Mouse (Mus musculus) forebrain, embryonic 13.5 days (tissue): ENCODE results near the gene Lrrtm4. TPM values are rescaled to one million over a fixed set of nuclear protein-coding genes. Genes with fewer than 3 reads are reported as not detected.

Experiments used
- ATAC-seq: fragments of 200-750 bp; cut with Nextera tagmentation; 2 replicates; pipeline ENCODE4 v1.8.0; 2017
- H3K27ac ChIP-seq: fragments of 300-500 bp; sonication (generic); 2 replicates; pipeline ENCODE4 v1.5.1; 2015; ENCODE audit warnings: inconsistent platforms, mild to moderate bottlenecking, moderate library complexity
- H3K27me3 ChIP-seq: fragments of 300-500 bp; sonication (generic); 2 replicates; pipeline ENCODE4 v1.6.1; 2015; ENCODE audit warnings: mild to moderate bottlenecking, inconsistent platforms
- H3K36me3 ChIP-seq: fragments of 300-500 bp; sonication (generic); 2 replicates; pipeline ENCODE4 v1.6.1; 2015; ENCODE audit warnings: mild to moderate bottlenecking, inconsistent platforms; ENCODE audit not compliant: poor library complexity, severe bottlenecking
- H3K4me1 ChIP-seq: fragments of 300-500 bp; sonication (generic); 2 replicates; pipeline ENCODE4 v1.6.1; 2015; ENCODE audit warnings: inconsistent platforms
- H3K4me2 ChIP-seq: fragments of 300-500 bp; sonication (generic); 2 replicates; pipeline ENCODE4 v1.6.1; 2015; ENCODE audit warnings: inconsistent platforms, mild to moderate bottlenecking, moderate library complexity
- H3K4me3 ChIP-seq: fragments of 300-500 bp; sonication (generic); 2 replicates; pipeline ENCODE4 v1.5.1; 2015; ENCODE audit warnings: mild to moderate bottlenecking, inconsistent platforms
- H3K9ac ChIP-seq: fragments of 300-500 bp; sonication (generic); 2 replicates; pipeline ENCODE4 v1.6.1; 2015; ENCODE audit warnings: mild to moderate bottlenecking, inconsistent platforms
- H3K9me3 ChIP-seq: fragments of 300-500 bp; sonication (generic); replicated peaks from 2 replicates; pipeline ENCODE4 v1.6.1; 2016; ENCODE audit warnings: inconsistent platforms
- WGBS: fragments of 180-500 bp; shearing (Covaris S2); methylation state at CpG from one replicate; pipeline ENCODE4 v1.1.7; 2015; 5-methylcytosine and 5-hydroxymethylcytosine counted together
- polyA plus RNA-seq: library from polyadenylated mRNA; unstranded; fragments of >200 nt; fragmentation: Nextera tagmentation; extraction: Ambion mirVana; gene quantifications from 2 replicates; pipeline ENCODE4 v1.2.1, GENCODE M21; 2015

Gene Lrrtm4
- polyA plus RNA-seq, 1 experiment from 2014 or later: 7.9 TPM

DNA sequence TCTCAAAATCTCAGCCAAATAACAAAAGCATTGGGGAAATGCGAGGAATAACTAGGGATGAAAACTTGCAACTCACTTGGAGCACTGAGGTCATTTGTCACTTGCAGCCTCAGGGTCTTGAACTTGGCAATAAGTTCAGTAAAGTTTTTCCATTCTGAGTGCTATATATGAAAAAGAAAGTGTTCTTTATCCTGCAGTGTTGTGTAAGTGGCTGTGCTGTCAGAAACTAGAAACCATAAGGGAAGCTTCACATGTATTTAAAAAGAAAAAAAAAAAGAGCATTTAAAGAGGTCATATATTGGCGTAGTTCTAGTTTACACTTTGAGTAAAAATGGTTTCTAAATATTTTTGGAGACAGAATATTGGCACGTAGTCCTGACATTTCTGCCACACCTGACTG is 313.1 kb downstream of the Lrrtm4 start:
- no peak for ATAC-seq
- Histone ChIP-seq H3K27me3 (no peaks in the 10 kb centered on the region), H3K9ac (no peak overlapping the region), H3K4me2 (no peak overlapping the region), H3K4me3 (no peak overlapping the region), H3K9me3 (no peaks in the 10 kb centered on the region), H3K4me1 (no peaks in the 10 kb centered on the region), H3K27ac (no peak overlapping the region), H3K36me3 (no peaks in the 10 kb centered on the region)
- 87% methylated on average over 3 of the region's 3 CpGs for WGBS

DNA sequence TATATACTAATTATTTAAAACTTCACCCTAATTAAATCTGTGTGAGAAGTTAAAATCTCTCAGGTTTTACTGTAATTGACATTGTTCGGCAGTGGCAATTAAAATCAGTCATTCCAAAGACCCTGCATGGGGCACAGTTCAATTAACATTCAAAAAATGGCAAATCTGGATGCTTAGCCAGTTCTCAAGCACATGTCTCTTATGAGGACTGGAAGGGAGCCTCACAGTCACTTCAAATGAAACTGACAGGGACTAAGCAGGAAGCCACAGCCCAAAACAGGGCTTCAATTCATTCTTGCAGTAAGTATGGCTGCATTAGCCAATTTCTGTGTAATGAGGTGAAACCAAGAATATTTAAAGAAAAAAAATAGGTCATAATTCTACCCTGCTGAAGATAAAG is 333.6 kb downstream of the Lrrtm4 start:
- Histone ChIP-seq H3K9ac (no peak overlapping the region), H3K36me3 (no peaks in the 10 kb centered on the region), H3K27ac (no peak overlapping the region), H3K4me3 (no peak overlapping the region), H3K4me1 (peaks cover 2% of the 10 kb centered on the region; the same call in 1 of the 2 replicates), H3K4me2 (no peak overlapping the region), H3K27me3 (no peaks in the 10 kb centered on the region), H3K9me3 (no peaks in the 10 kb centered on the region)
- WGBS: 26% methylated on average over 1 of the region's 1 CpGs
- ATAC-seq: no peak

DNA sequence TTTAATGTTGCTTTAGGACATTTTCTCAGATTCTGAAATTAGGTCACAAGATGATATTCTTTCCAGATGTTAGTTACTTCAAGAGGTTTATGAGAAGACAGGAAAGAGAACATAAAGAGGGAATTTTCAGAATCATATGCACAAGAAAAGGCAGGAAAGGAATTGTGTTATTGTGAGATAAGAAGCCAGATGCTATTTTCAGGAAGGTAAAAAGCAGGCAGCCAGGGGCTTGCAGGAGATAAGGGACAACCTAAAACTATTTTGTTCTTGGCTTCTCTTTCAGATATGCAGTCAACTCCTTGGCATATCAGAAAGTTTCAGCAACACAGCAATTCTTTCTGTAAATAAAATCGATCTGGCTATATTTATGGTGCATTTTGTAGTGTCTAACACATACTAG is 338.4 kb downstream of the Lrrtm4 start:
- ATAC-seq: no peak

DNA sequence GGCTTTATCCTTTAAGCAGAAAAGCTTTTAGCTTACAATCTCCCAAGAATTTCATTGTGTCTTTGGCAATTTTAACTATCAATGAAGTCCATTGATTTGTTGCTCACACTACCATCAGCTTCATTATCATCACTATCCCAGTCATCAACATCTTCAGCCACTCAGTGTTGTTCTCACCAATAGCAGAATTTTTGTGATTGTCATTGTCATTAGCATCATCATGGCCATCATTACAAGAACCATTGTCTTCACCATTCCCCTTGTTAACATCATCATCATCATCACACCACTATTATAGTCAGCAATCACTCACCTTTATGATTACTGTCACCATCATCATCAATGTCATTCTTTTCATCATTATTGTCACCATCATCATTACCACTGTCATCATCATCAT is 344.9 kb downstream of the Lrrtm4 start:
- H3K27ac ChIP-seq: no peak overlapping the region
- no peaks in the 10 kb centered on the region for H3K36me3 ChIP-seq
- no peak overlapping the region for H3K9ac ChIP-seq
- H3K27me3 ChIP-seq: no peaks in the 10 kb centered on the region
- no peak overlapping the region for H3K4me3 ChIP-seq
- H3K4me1 ChIP-seq: no peaks in the 10 kb centered on the region
- no peak overlapping the region for H3K4me2 ChIP-seq
- H3K9me3 ChIP-seq: no peaks in the 10 kb centered on the region
- no peak for ATAC-seq

More for the DNA sequence above, 338.4 kb downstream of the Lrrtm4 start:
- Histone ChIP-seq H3K27ac (no peak overlapping the region), H3K4me3 (no peak overlapping the region), H3K9ac (no peak overlapping the region), H3K4me2 (no peak overlapping the region), H3K27me3 (no peaks in the 10 kb centered on the region), H3K4me1 (peaks cover 2% of the 10 kb centered on the region; the same call in 1 of the 2 replicates), H3K36me3 (no peaks in the 10 kb centered on the region), H3K9me3 (no peaks in the 10 kb centered on the region)
- WGBS: 77% methylated on average over 1 of the region's 1 CpGs

DNA sequence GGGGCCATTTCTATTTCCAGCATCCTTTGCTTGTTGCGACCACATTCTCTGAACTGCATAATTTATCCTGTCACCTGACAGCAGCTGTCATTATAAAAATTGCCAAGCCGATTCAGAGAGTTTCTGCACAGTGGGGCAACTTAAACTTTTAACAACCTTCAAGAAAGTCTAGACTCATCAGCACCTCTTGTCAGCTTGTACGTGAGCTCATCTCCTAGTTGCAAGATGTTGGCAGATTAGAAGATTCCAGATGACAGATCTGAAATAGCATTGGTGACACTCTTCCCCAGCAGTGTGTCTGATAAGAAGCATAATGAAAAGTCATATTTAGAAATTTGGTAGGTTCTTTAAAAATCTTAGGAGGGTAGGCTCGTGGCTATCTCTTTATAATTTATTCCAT is 347.9 kb downstream of the Lrrtm4 start:
- no peak for ATAC-seq

DNA sequence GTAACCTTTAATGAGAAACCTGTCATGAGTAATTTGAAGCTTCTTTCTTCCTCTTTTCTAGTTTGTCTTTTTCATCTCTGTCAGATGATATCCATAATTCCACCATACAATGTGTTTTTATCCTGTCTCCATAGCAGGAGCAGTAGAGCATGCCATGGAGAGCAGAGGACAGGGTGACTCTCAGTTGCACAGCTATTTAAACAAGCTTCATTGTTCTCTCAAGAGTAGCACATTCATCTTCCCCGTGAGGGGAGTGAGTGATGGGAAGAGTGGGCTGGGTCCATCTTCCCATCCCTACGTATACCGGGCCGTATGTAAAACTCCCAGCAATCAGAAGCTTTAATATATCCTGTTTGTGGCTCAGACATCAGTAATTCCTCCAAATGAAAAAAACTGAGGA is 370.9 kb downstream of the Lrrtm4 start:
- no peak for ATAC-seq
- H3K27ac ChIP-seq: no peak overlapping the region
- H3K27me3 ChIP-seq: no peaks in the 10 kb centered on the region
- no peaks in the 10 kb centered on the region for H3K9me3 ChIP-seq
- H3K4me1 ChIP-seq: no peaks in the 10 kb centered on the region
- no peaks in the 10 kb centered on the region for H3K36me3 ChIP-seq
- no peak overlapping the region for H3K4me2 ChIP-seq
- WGBS: 66% methylated on average over 4 of the region's 4 CpGs
- H3K9ac ChIP-seq: no peak overlapping the region
- H3K4me3 ChIP-seq: no peak overlapping the region

More for the DNA sequence above, 347.9 kb downstream of the Lrrtm4 start:
- Histone ChIP-seq H3K4me2 (no peak overlapping the region), H3K27ac (no peak overlapping the region), H3K9me3 (no peaks in the 10 kb centered on the region), H3K4me3 (no peak overlapping the region), H3K9ac (no peak overlapping the region), H3K36me3 (no peaks in the 10 kb centered on the region), H3K27me3 (no peaks in the 10 kb centered on the region), H3K4me1 (no peaks in the 10 kb centered on the region)
- WGBS: 86% methylated on average over 4 of the region's 4 CpGs

DNA sequence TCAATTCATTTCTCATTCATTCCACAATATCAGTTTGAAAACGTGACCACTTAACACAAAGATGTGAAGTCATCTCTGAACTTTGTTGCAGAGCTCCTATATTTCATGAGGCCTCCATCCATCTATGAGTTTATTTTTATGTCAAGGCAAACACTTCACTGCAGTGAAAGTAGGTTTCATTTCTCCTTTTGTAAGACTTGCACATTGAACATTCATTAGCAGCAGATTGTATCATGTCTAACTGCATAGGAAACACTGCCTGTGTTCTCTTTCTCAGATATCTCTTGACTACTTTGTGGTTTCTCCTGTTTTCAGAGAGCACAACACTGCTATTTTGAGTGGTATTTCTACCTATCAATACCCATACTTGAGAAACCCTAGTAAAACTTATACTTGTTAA is 388.1 kb downstream of the Lrrtm4 start:
- Histone ChIP-seq H3K36me3 (no peaks in the 10 kb centered on the region), H3K27ac (no peak overlapping the region), H3K9me3 (no peaks in the 10 kb centered on the region), H3K4me3 (no peak overlapping the region), H3K4me2 (no peak overlapping the region), H3K27me3 (no peaks in the 10 kb centered on the region), H3K9ac (no peak overlapping the region), H3K4me1 (no peaks in the 10 kb centered on the region)
- ATAC-seq: no peak
- WGBS: 87% methylated on average over 1 of the region's 1 CpGs

DNA sequence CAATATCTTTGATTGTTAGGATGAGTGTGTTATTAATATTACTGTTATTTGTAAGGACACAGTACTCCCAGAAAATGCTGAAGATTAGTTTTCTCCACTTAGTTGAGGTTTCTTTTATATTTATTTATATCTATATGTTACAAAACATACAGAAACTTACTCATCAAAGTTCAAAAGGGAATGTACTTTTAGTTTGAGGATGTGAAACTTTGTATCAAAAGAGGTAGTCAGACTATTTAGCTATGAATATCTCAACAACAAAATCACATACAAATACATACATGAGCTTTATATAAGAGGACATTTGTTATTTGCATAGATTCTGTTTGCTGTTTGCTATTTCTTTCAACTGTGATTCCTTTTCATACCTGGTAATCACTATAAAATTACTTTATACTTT is 421.5 kb downstream of the Lrrtm4 start:
- Histone ChIP-seq H3K27ac (no peak overlapping the region), H3K36me3 (no peaks in the 10 kb centered on the region), H3K4me2 (no peak overlapping the region), H3K9me3 (no peaks in the 10 kb centered on the region), H3K9ac (no peak overlapping the region), H3K4me3 (no peak overlapping the region), H3K4me1 (no peaks in the 10 kb centered on the region), H3K27me3 (no peaks in the 10 kb centered on the region)
- ATAC-seq: no peak

DNA sequence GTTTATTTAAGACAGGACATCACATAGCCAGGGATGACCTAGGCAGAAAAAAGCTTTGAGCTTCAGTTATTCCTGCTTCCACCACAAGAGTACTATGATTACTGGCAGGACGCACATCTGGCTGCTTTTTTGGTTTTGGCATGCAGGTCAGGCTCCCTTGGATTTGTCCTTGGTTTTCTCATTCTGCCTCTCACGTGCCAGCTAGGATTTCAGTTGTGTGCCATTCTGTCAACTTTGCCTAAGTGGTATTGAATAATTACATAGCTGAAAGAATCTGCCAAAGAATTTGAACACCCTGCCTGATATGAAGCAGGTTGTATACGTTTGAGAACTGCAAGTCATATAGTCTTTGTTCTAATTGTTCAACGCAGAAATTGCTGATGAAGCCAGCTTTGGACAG is 451.9 kb downstream of the Lrrtm4 start:
- 73% methylated on average over 4 of the region's 4 CpGs for WGBS
- Histone ChIP-seq H3K9me3 (no peaks in the 10 kb centered on the region), H3K4me2 (no peak overlapping the region), H3K4me3 (no peak overlapping the region), H3K4me1 (no peaks in the 10 kb centered on the region), H3K27me3 (no peaks in the 10 kb centered on the region), H3K27ac (no peak overlapping the region), H3K36me3 (no peaks in the 10 kb centered on the region), H3K9ac (no peak overlapping the region)
- ATAC-seq: no peak

DNA sequence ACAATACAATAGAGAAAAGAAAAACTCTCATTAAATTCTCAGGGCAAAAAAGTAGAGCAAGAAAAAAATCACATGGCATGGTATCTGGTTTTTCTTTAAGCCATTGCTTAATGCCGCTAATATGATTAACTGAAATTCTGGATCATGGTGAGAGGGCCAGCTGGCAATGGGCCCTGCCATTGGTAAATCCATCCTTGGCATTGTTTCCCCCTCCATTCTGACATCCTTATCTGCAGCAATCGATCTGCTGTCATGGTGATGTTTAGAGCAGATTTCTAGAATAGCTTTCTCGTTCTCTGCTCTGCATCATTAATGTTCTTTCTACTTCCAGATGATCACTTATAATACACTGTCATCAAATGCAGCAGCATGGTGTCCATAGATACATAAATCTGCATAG is 457.5 kb downstream of the Lrrtm4 start:
- ATAC-seq: 0 out of 2 replicates have a peak, but pooled peaks have one; percentile 16
- no peaks in the 10 kb centered on the region for H3K36me3 ChIP-seq
- 61% methylated on average over 3 of the region's 3 CpGs for WGBS
- H3K4me2 ChIP-seq: no peak overlapping the region
- H3K9ac ChIP-seq: no peak overlapping the region
- no peaks in the 10 kb centered on the region for H3K4me1 ChIP-seq
- H3K27ac ChIP-seq: no peak overlapping the region
- no peak overlapping the region for H3K4me3 ChIP-seq
- H3K9me3 ChIP-seq: no peaks in the 10 kb centered on the region
- no peaks in the 10 kb centered on the region for H3K27me3 ChIP-seq

DNA sequence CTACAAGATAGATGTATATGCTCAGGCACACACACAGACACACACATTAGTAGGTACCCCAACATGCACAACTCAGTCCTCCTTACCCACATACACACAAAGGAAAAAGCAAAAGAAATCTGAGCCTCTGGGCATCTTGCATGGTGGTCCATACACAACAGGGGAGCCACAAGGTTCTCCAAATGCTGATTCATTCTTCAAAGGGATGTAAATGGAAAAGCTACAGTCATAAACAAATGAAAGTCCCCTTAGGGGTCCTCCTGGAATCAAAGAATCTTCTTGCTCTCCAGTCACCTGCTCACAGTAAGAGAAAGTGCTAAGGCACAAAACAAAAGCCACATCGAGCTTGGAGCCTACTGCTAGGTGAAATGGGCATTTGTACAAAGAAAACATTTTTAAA is 526.3 kb downstream of the Lrrtm4 start:
- Histone ChIP-seq H3K27me3 (no peaks in the 10 kb centered on the region), H3K9me3 (no peaks in the 10 kb centered on the region), H3K4me1 (no peaks in the 10 kb centered on the region), H3K36me3 (no peaks in the 10 kb centered on the region), H3K9ac (no peak overlapping the region), H3K27ac (no peak overlapping the region), H3K4me2 (no peak overlapping the region), H3K4me3 (no peak overlapping the region)
- no peak for ATAC-seq
- 17% methylated on average over 1 of the region's 1 CpGs for WGBS

DNA sequence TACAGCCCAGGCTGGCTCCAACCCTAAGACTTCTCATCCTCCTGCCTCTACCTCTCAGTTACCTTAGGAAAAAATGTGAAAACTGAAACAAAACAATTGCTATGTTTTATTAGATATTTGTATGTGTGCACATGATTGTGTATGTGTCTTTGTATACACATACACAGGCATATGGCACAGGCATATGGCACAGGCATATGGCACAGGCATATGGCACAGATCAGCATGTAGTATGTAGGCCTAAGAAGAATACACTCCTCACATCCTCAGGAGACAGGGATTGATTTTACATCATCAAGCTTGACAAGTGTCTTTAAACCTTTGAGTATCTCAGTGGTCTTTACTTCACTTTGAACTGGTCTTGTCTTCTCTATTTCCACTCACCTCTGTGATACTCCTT is 531.2 kb downstream of the Lrrtm4 start:
- Histone ChIP-seq H3K4me2 (no peak overlapping the region), H3K36me3 (no peaks in the 10 kb centered on the region), H3K9ac (no peak overlapping the region), H3K9me3 (no peaks in the 10 kb centered on the region), H3K27me3 (no peaks in the 10 kb centered on the region), H3K4me1 (no peaks in the 10 kb centered on the region), H3K27ac (no peak overlapping the region), H3K4me3 (no peak overlapping the region)
- no peak for ATAC-seq

DNA sequence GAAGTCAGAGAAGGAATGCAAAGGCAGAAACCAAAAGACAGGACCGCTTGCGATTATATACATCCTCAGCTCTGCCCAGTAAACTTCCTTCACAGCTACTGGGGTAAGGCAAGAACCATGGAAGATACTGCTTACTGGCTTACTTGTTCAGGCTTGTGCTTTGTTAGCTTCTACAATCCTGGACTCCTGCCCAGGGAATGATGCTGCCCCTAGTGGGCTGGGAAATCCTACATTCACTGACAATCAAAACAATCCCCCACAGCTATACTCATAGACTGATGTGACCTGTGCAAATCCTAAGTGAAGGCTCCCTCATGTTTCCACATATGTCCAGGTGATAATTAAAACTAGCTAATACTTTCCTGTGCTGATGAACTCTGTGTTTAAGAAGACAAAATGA is 534.7 kb downstream of the Lrrtm4 start:
- Histone ChIP-seq H3K27ac (no peak overlapping the region), H3K27me3 (no peaks in the 10 kb centered on the region), H3K9ac (no peak overlapping the region), H3K9me3 (no peaks in the 10 kb centered on the region), H3K4me1 (no peaks in the 10 kb centered on the region), H3K4me2 (no peak overlapping the region), H3K4me3 (no peak overlapping the region), H3K36me3 (no peaks in the 10 kb centered on the region)
- 94% methylated on average over 2 of the region's 2 CpGs for WGBS
- ATAC-seq: no peak
